Mouse (Mus musculus): ENCODE results near the gene Slc25a30. TPM values are rescaled to one million over a fixed set of nuclear protein-coding genes. Genes with fewer than 3 reads are reported as not detected.
A peak's percentile ranks its signal among the peaks of the same experiment; 100 is the strongest.

Gene Slc25a30
- total and polyA plus RNA-seq, 3 experiments, result 21.2 to 208 (median 162) TPM

GRCm38 (mm10) chr14:75747960-75748359 lies 38.9 kb downstream of the Slc25a30 start:
- DNase-seq, result no peak

- no peak for DNase-seq
Observed at GRCm38 (mm10) chr14:75741904-75742303, 44.9 kb downstream of the Slc25a30 start.

- no peak for DNase-seq
Observed at GRCm38 (mm10) chr14:75735597-75735996, 51.2 kb downstream of the Slc25a30 start.

- DNase-seq, result no peak
Observed at GRCm38 (mm10) chr14:75732631-75733030, 54.2 kb downstream of the Slc25a30 start.

GRCm38 (mm10) chr14:75731361-75731760 lies 55.5 kb downstream of the Slc25a30 start:
- no peak for DNase-seq

GRCm38 (mm10) chr14:75728111-75728510 lies 58.7 kb downstream of the Slc25a30 start:
- no peak for DNase-seq

GRCm38 (mm10) chr14:75727046-75727445 lies 59.8 kb downstream of the Slc25a30 start:
- DNase-seq, result peak; percentile 36

- no peak for DNase-seq
Observed at GRCm38 (mm10) chr14:75722816-75723215, 64.0 kb downstream of the Slc25a30 start.

GRCm38 (mm10) chr14:75721977-75722563 lies 64.8 kb downstream of the Slc25a30 start:
- DNase-seq, result peak; percentile 48

GRCm38 (mm10) chr14:75720121-75720520 lies 66.7 kb downstream of the Slc25a30 start:
- DNase-seq, result no peak

GRCm38 (mm10) chr14:75716410-75716809 lies 70.4 kb downstream of the Slc25a30 start:
- DNase-seq, result no peak

- DNase-seq, result no peak
Observed at GRCm38 (mm10) chr14:75713661-75714060, 73.2 kb downstream of the Slc25a30 start.

GRCm38 (mm10) chr14:75712687-75713086 lies 74.2 kb downstream of the Slc25a30 start:
- DNase-seq, result no peak

- no peak for DNase-seq
Observed at GRCm38 (mm10) chr14:75711731-75712130, 75.1 kb downstream of the Slc25a30 start.

Other genes with a start within 250 kb of the Slc25a30 start
- gene Spert, start 193.9 kb downstream of the Slc25a30 start, total RNA-seq (2021), result not detected
- not detected in 2 replicates for gene Spert, start 193.9 kb downstream of the Slc25a30 start, polyA plus RNA-seq (2012; rRNA removed)
- gene Erich6b, start 144.8 kb downstream of the Slc25a30 start, total RNA-seq (2021), result not detected
- not detected in 2 replicates for gene Erich6b, start 144.8 kb downstream of the Slc25a30 start, polyA plus RNA-seq (2012; rRNA removed)
- gene Cog3, start 32.5 kb downstream of the Slc25a30 start, total RNA-seq (2021), result 10 to 100 TPM; 22.1 to 27.4 TPM
- gene Cog3, start 32.5 kb downstream of the Slc25a30 start, polyA plus RNA-seq (2012; rRNA removed), result 5.5 and 5.8 TPM in 2 replicates
- gene Tpt1, start 58.1 kb upstream of the Slc25a30 start, total RNA-seq (2021), result 1,000 to 10,000 TPM; 2,669 to 3,122 TPM
- gene Tpt1, start 58.1 kb upstream of the Slc25a30 start, polyA plus RNA-seq (2012; rRNA removed), result 2,303 and 3,302 TPM in 2 replicates
- gene Kctd4, start 168.0 kb upstream of the Slc25a30 start, total RNA-seq (2021), result not detected
- not detected in 2 replicates for gene Kctd4, start 168.0 kb upstream of the Slc25a30 start, polyA plus RNA-seq (2012; rRNA removed)
- gene Gtf2f2, start 223.8 kb upstream of the Slc25a30 start, total RNA-seq (2021), result 10 to 100 TPM; 21.4 to 24.0 TPM
- gene Gtf2f2, start 223.8 kb upstream of the Slc25a30 start, polyA plus RNA-seq (2012; rRNA removed), result 1.3 and 2.5 TPM in 2 replicates

Data from adrenal gland, adult 2 months (tissue).